8 mouse cellular contexts compared by ENCODE assay signal in the genomic region with DNA sequence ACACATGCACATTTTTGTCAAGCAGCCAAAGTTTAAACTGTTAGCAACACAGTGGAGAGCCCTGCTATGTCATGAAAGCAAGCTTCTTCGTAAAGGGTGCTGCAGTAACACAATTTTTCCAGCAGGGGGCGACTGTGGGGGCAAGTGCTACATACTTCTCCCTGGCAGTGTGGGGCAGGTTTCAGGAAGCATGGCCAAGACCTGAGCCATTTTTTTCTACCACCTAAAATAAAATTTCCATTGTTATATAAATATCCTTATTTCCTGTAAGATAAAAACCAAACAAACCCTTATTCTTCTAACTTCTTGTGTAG.
DNase-seq lines count a peak whose midpoint lies in the region; ATAC-seq and TF ChIP-seq lines count a peak whose summit lies in the region.

No protein-coding gene starts in this region.

- no peak overlapping the region for H3K27ac ChIP-seq in heart, postnatal 0 days (ENCODE audit: low read depth)
- H3K27ac ChIP-seq in CH12.LX (ENCODE audit: insufficient read depth, low read depth): no peak overlapping the region
- no peak overlapping the region for H3K27ac ChIP-seq in testis, adult 2 months (ENCODE audit: control insufficient read depth, insufficient read depth, low read depth, low read length)

- 35% methylated on average over 2 of the region's 2 CpGs for WGBS in heart, postnatal 0 days

- no peaks in the 10 kb centered on the region for H3K4me1 ChIP-seq in heart, postnatal 0 days (ENCODE audit: control insufficient read depth, insufficient read depth)
- H3K4me1 ChIP-seq in CH12.LX (ENCODE audit: control insufficient read depth in 1 of 2, insufficient read depth in 2 of 2): no peaks in the 10 kb centered on the region
- no peaks in the 10 kb centered on the region for H3K4me1 ChIP-seq in testis, adult 2 months (ENCODE audit: control insufficient read depth, insufficient read depth, low read length)

- TF ChIP-seq CTCF in heart, postnatal 0 days (IDR thresholded peaks at IDR 0.05; ENCODE audit: low read depth): peak; percentile 51
- TF ChIP-seq CTCF in CH12.LX (conservative IDR thresholded peaks at IDR 0.05 in 1 of 2, IDR thresholded peaks at IDR 0.05 in 1 of 2; ENCODE audit: low read depth in 2 of 2, low read length in 2 of 2): peak; percentile 66 to 89
- TF ChIP-seq CTCF in testis, adult 2 months (IDR thresholded peaks at IDR 0.05; ENCODE audit: control insufficient read depth, insufficient read depth, insufficient replicate concordance, low read depth, low read length): peak; percentile 88

- intact Hi-C loops in gastrocnemius, postnatal 36 days (cut with DNase I): no loop called here

- ATAC-seq in heart, postnatal 0 days (ENCODE audit: insufficient read depth, low read depth): no peak

- no peak for DNase-seq in heart, postnatal 0 days (ENCODE audit: low spot score)
- no peak for DNase-seq in heart, adult 9 months (ENCODE audit: low spot score in 2 of 2)
- DNase-seq in CH12.LX (ENCODE audit: extremely low read depth): peak; percentile 48
- DNase-seq in brain, adult 2 months (ENCODE audit: low read depth, low spot score): peak; percentile 45
- peak; percentile 36 to 55 for DNase-seq in lung, adult 18-20 months
- no peak for DNase-seq in urinary bladder, postnatal 14 days (ENCODE audit: low spot score)
- DNase-seq in gastrocnemius, postnatal 36 days: no peak

- no peak overlapping the region for H3K9ac ChIP-seq in heart, postnatal 0 days (replicated peaks; ENCODE audit: low read depth, low read length)
- H3K9ac ChIP-seq in CH12.LX (ENCODE audit: insufficient read depth, low read depth): no peak overlapping the region

- H3K36me3 ChIP-seq in heart, postnatal 0 days (replicated peaks; ENCODE audit: control insufficient read depth, insufficient read depth, low read length): no peaks in the 10 kb centered on the region
- peaks cover 0 to 70% of the 10 kb centered on the region in 2 experiments for H3K36me3 ChIP-seq in CH12.LX (replicated peaks in 1 of 2; ENCODE audit: control insufficient read depth in 1 of 2, insufficient read depth in 1 of 2, low read length in 1 of 2)
- no peaks in the 10 kb centered on the region for H3K36me3 ChIP-seq in testis, adult 2 months (ENCODE audit: control insufficient read depth, insufficient read depth, low read length)

- in situ Hi-C loops in CH12.LX (cut with MboI; ENCODE audit: low pct_ligation_motif_present, low pct_unique_long_range_greater_than_20kb, low sequenced_read_pairs): no loop called here

- TF ChIP-seq EP300 in heart, postnatal 0 days (IDR thresholded peaks at IDR 0.05; ENCODE audit: low read depth): no peak
- TF ChIP-seq EP300 in CH12.LX (IDR thresholded peaks at IDR 0.05; ENCODE audit: low read length): no peak

- H3K4me2 ChIP-seq in heart, postnatal 0 days (ENCODE audit: low read depth, low read length): no peak overlapping the region
- no peak overlapping the region for H3K4me2 ChIP-seq in CH12.LX (ENCODE audit: insufficient read depth, low read depth, poor library complexity, severe bottlenecking)

- no peak for TF ChIP-seq POLR2A in CH12.LX (IDR thresholded peaks at IDR 0.05; ENCODE audit: low read depth, low read length)
- TF ChIP-seq POLR2A in testis, adult 2 months (IDR thresholded peaks at IDR 0.05; ENCODE audit: control insufficient read depth, low read depth, low read length): no peak

- TF ChIP-seq RAD21 in CH12.LX (IDR thresholded peaks at IDR 0.05; ENCODE audit: low read depth, low read length): peak; percentile 18

- no peaks in the 10 kb centered on the region for H3K79me2 ChIP-seq in CH12.LX (replicated peaks; ENCODE audit: control insufficient read depth, extremely low read depth, insufficient read depth, poor library complexity, severe bottlenecking)

- no peaks in the 10 kb centered on the region for H3K9me3 ChIP-seq in heart, postnatal 0 days (replicated peaks; ENCODE audit: control insufficient read depth, low read length)
- H3K9me3 ChIP-seq in CH12.LX (replicated peaks; ENCODE audit: low read length): peaks cover 2% of the 10 kb centered on the region

- H3K4me3 ChIP-seq in heart, postnatal 0 days (ENCODE audit: low read depth, low read length): no peak overlapping the region
- H3K4me3 ChIP-seq in CH12.LX (replicated peaks in 1 of 3; ENCODE audit: low read depth in 2 of 3, low read length in 2 of 3, poor library complexity in 1 of 3): no peak overlapping the region
- no peak overlapping the region for H3K4me3 ChIP-seq in testis, adult 2 months (ENCODE audit: control insufficient read depth, low read depth, low read length)

- dilution Hi-C loops in CH12.LX (cut with MboI; ENCODE audit: extremely low pct_ligation_motif_present, extremely low pct_unique_long_range_greater_than_20kb, low sequenced_read_pairs): no loop called here

- H3K27me3 ChIP-seq in heart, postnatal 0 days (ENCODE audit: control insufficient read depth, insufficient read depth, low read length): no peaks in the 10 kb centered on the region
- H3K27me3 ChIP-seq in CH12.LX (replicated peaks): no peaks in the 10 kb centered on the region
- H3K27me3 ChIP-seq in testis, adult 2 months (ENCODE audit: control insufficient read depth, insufficient read depth, low read length): no peaks in the 10 kb centered on the region

TF ChIP-seq in CH12.LX, 34 proteins besides CTCF, POLR2A, EP300 and RAD21:
- TF ChIP-seq MAX (IDR thresholded peaks at IDR 0.05; ENCODE audit: low read length) (no peak), RCOR1 (conservative IDR thresholded peaks at IDR 0.05; ENCODE audit: low read depth, low read length) (no peak), KAT2A (IDR thresholded peaks at IDR 0.05; ENCODE audit: insufficient replicate concordance, low read length) (no peak), SMC3 (IDR thresholded peaks at IDR 0.05; ENCODE audit: low read depth, low read length) (peak; percentile 49)

Comparison
In these comparisons a context has a peak if more than half of its experiments do, and no peak if none do; other contexts are left out.
1. DNase-seq: peak in CH12.LX (single experiment), brain, adult 2 months (single experiment) and lung, adult 18-20 months (2 of 2); none in heart, postnatal 0 days (single experiment), heart, adult 9 months (0 of 2), urinary bladder, postnatal 14 days (single experiment) and gastrocnemius, postnatal 36 days (0 of 2).
2. Peak in every context shown above with its lines, with median percentiles within 50 percentile points of each other: CTCF ChIP-seq.